Mouse (Mus musculus): Measurements from ENCODE around the gene Ddah2.
A peak's percentile ranks its signal among the peaks of the same experiment; 100 is the strongest.

Ddah2 gene

DNA sequence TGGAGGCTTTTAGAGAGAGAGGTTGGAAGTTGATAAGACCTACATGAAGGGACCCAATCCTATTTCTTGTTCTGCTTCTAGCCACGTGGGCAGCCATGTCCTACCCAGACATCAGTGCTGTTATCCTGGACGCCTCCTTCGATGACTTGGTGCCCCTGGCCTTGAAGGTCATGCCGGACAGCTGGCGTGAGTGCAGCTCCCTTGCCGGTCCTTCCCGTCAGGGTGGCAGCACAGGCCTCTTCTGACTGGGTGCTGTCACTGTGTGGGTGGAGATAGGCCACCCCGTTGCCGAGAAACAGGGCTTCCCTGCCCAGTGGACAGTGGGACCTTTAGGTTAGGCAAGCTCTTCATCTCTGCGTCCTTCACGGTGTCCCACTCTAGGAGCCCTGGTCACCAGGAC is 42.3 kb downstream of the Ddah2 start:
- DNase-seq (ENCODE audit: inconsistent age in 2 of 2, low spot score in 1 of 2) = peak; percentile 45 to 56

GRCm38 (mm10) chr17:35102299-35102698 is 43.5 kb downstream of the Ddah2 start:
- DNase-seq (ENCODE audit: inconsistent age in 2 of 2, low spot score in 1 of 2) = peak in 1 of 2 experiments; percentile 16

- peak in 1 of 2 experiments; percentile 40 for DNase-seq (ENCODE audit: inconsistent age in 2 of 2, low spot score in 1 of 2)
These were observed 44.4 kb downstream of the Ddah2 start for GRCm38 (mm10) chr17:35103221-35103690.

DNA sequence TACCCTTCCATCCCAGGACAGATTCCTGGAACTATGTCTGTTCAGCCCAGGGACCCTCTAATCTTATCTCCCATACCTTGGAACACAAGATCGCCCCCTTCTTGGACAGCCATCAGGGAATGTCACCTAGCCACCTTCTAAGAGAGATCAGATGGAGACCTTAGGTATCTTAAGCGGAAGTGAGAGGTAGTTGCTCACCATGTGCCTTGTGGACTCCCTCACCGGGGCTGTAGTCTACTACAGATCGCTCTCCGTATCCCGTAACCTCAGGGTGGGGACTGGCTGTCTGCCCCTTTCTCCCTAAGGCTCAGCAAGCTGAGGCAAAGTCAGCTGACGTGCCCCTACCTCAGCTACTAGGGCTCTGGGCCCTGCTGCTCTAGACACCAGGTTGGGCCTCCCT is 45.2 kb downstream of the Ddah2 start:
- DNase-seq (ENCODE audit: inconsistent age in 2 of 2, low spot score in 1 of 2) = no peak

- DNase-seq (ENCODE audit: inconsistent age in 2 of 2, low spot score in 1 of 2) = no peak
These were observed 45.9 kb downstream of the Ddah2 start for GRCm38 (mm10) chr17:35104754-35105153.

DNA sequence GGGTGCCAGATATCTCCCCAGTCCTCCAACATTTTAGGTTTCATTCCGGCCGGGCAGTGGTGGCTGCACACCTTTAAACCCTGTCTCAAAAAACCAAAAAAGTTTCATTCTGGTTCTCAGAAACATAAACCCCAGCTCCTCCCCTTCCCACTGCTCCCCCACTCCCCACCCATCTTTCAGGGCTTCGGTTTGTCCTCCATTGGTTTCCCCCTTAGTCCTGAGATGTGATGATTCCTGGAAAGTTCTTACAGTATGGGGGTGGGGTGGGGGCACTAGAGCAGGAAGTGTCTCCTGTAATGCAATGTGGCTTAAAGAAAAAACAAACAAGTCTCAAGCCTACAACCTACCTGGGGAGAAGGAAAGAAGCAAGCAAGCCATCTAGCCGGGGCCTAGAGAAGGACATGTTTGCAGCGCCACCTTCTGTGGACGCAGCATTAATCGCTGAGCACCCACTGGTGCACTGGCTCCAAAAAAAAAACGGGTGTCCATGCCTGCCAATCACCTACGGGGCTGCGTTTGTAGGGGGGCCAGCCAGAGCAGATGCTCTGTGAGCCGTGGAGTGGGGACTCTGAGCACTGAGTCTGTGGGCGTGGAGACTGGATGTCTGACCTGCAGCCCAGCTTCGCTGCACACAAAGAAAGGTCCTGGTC is 47.0 kb downstream of the Ddah2 start:
- peak in 1 of 2 experiments; percentile 60 for DNase-seq (ENCODE audit: inconsistent age in 2 of 2, low spot score in 1 of 2)

GRCm38 (mm10) chr17:35106522-35106921 is 47.7 kb downstream of the Ddah2 start:
- DNase-seq (ENCODE audit: inconsistent age in 2 of 2, low spot score in 1 of 2) = no peak

DNA sequence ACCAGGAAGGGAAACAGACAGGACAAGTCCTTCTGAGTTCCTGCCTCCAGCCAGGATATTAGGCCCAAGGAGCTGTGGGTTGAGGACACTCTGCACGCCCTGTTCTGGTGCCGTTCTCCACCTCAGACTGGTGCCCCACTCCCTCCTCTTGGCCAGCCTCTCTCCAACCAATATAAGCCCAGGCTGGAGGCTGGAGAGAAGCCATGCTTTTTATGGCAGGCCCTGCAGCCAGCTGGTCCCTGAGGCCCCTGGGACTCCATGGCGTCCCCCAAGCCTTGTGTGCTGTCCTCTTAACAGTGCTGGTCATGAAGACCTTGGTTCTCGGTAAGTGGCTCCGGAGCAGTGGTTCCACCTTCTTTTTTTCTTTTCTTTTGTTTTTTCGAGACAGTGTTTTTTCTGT is 49.3 kb downstream of the Ddah2 start, which contains the start of gene Ly6g5c:
Gene Ly6g5c, plus strand, starts transcription at position 183 of the 400 bp plus-strand sequence.
- DNase-seq (ENCODE audit: inconsistent age in 2 of 2, low spot score in 1 of 2) = no peak
